8 mouse cellular contexts compared by ENCODE assay signal in the genomic region with DNA sequence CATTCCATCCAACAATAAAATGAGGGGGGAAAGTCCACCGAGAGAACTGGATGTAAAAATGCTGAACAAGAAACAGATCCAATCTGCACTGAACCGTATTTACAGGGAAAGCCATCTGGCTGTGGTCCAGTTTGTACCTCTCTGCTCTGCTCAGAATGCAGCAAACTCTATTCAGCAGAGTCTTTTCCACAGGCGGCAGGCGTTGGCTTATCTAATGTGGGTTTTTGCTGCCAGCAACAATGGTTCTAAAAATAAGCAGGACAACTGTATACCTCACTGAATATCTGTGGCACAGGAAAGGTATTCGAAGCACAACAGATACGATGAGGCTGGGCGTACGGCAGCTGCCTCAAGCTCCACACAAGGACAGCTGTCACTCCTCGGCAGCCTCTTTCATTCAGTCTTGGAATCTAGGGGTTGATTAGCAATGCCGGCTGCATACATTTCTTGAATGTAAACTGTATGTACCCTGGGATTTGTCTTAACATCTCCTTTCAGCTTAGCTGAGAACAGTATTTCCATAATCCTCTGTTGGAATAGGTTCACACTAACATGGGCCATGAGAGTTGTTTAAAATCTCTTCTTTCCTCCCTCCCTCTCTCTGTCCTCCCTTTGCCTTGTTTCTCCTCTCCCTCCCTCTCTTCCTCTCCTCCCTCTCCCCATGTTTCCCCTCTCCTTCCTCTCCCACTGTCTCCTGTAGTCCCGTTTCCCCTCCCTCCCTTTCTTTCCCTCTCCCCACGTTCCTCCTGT.
A peak's percentile ranks its signal among the peaks of the same experiment; 100 is the strongest.
DNase-seq lines count a peak whose midpoint lies in the region; ATAC-seq and TF ChIP-seq lines count a peak whose summit lies in the region.

No protein-coding gene starts in this region.

- no peak overlapping the region for H3K9ac ChIP-seq in intestine, embryonic 16.5 days (ENCODE audit: low read depth, low read length)
- no peak overlapping the region for H3K9ac ChIP-seq in intestine, embryonic 15.5 days
- H3K9ac ChIP-seq in midbrain, embryonic 14.5 days (replicated peaks; ENCODE audit: low read length), result no peak overlapping the region
- no peak overlapping the region for H3K9ac ChIP-seq in liver, postnatal 0 days (replicated peaks)
- no peak overlapping the region for H3K9ac ChIP-seq in liver, embryonic 12.5 days

- no peak overlapping the region for H3K4me2 ChIP-seq in intestine, embryonic 16.5 days (ENCODE audit: low read depth, low read length)
- no peak overlapping the region for H3K4me2 ChIP-seq in intestine, embryonic 15.5 days (replicated peaks)
- peak overlapping the region; percentile 42 for H3K4me2 ChIP-seq in midbrain, embryonic 14.5 days (ENCODE audit: low read length)
- H3K4me2 ChIP-seq in liver, postnatal 0 days (ENCODE audit: low read depth, low read length), result no peak overlapping the region
- no peak overlapping the region for H3K4me2 ChIP-seq in liver, embryonic 12.5 days

- DNase-seq in frontal cortex, adult 2 months (ENCODE audit: extremely low spot score in 1 of 2, low spot score in 1 of 2), result peak; percentile 8 to 51
- peak; percentile 41 to 65 for DNase-seq in layer of hippocampus, adult 8-10 months (ENCODE audit: low spot score in 2 of 2)
- peak; percentile 73 for DNase-seq in midbrain, embryonic 14.5 days
- no peak for DNase-seq in urinary bladder, postnatal 4 days (ENCODE audit: low spot score in 2 of 2)
- DNase-seq in liver, postnatal 0 days, result no peak

- ATAC-seq in intestine, embryonic 16.5 days, result 0 out of 2 replicates have a peak, but pooled peaks have one; percentile 26
- ATAC-seq in intestine, embryonic 15.5 days, result no peak
- peak; percentile 72 for ATAC-seq in midbrain, embryonic 14.5 days (ENCODE audit: low FRiP score, low TSS enrichment)
- no peak for ATAC-seq in liver, postnatal 0 days
- no peak for ATAC-seq in liver, embryonic 12.5 days

- TF ChIP-seq EP300 in liver, postnatal 0 days (IDR thresholded peaks at IDR 0.05; ENCODE audit: low read depth), result no peak

- H3K4me1 ChIP-seq in intestine, embryonic 16.5 days (ENCODE audit: control insufficient read depth, insufficient read depth, low read length), result peaks cover 22% of the 10 kb centered on the region
- peaks cover 21% of the 10 kb centered on the region for H3K4me1 ChIP-seq in intestine, embryonic 15.5 days (replicated peaks)
- H3K4me1 ChIP-seq in midbrain, embryonic 14.5 days (ENCODE audit: control insufficient read depth, insufficient read depth, low read length), result peaks cover 11% of the 10 kb centered on the region
- H3K4me1 ChIP-seq in liver, postnatal 0 days (ENCODE audit: insufficient read depth), result peaks cover 6% of the 10 kb centered on the region; the same call in 1 of the 2 replicates
- no peaks in the 10 kb centered on the region for H3K4me1 ChIP-seq in liver, embryonic 12.5 days

- no peaks in the 10 kb centered on the region for H3K36me3 ChIP-seq in intestine, embryonic 16.5 days (ENCODE audit: control insufficient read depth, insufficient read depth, low read length)
- H3K36me3 ChIP-seq in intestine, embryonic 15.5 days, result no peaks in the 10 kb centered on the region
- no peaks in the 10 kb centered on the region for H3K36me3 ChIP-seq in midbrain, embryonic 14.5 days (ENCODE audit: control insufficient read depth, insufficient read depth, low read length)
- H3K36me3 ChIP-seq in liver, postnatal 0 days (replicated peaks; ENCODE audit: insufficient read depth, low read length), result no peaks in the 10 kb centered on the region
- no peaks in the 10 kb centered on the region for H3K36me3 ChIP-seq in liver, embryonic 12.5 days

- no peaks in the 10 kb centered on the region for H3K9me3 ChIP-seq in intestine, embryonic 16.5 days (ENCODE audit: control insufficient read depth, low read length)
- H3K9me3 ChIP-seq in intestine, embryonic 15.5 days, result no peaks in the 10 kb centered on the region
- H3K9me3 ChIP-seq in midbrain, embryonic 14.5 days (ENCODE audit: control insufficient read depth, low read length), result no peaks in the 10 kb centered on the region
- H3K9me3 ChIP-seq in liver, postnatal 0 days (ENCODE audit: low read length), result no peaks in the 10 kb centered on the region
- no peaks in the 10 kb centered on the region for H3K9me3 ChIP-seq in liver, embryonic 12.5 days (replicated peaks)

- H3K27ac ChIP-seq in intestine, embryonic 16.5 days (ENCODE audit: low read length), result no peak overlapping the region
- H3K27ac ChIP-seq in intestine, embryonic 15.5 days, result no peak overlapping the region
- H3K27ac ChIP-seq in midbrain, embryonic 14.5 days (replicated peaks; ENCODE audit: low read depth, low read length), result peak overlapping the region; percentile 15; the same call in 1 of the 2 replicates
- no peak overlapping the region for H3K27ac ChIP-seq in liver, postnatal 0 days (ENCODE audit: low read depth)
- no peak overlapping the region for H3K27ac ChIP-seq in liver, embryonic 12.5 days

- no peaks in the 10 kb centered on the region for H3K27me3 ChIP-seq in intestine, embryonic 16.5 days (replicated peaks; ENCODE audit: control insufficient read depth, insufficient read depth, low read length)
- no peaks in the 10 kb centered on the region for H3K27me3 ChIP-seq in intestine, embryonic 15.5 days (replicated peaks)
- H3K27me3 ChIP-seq in midbrain, embryonic 14.5 days (ENCODE audit: control insufficient read depth, insufficient read depth, low read length), result no peaks in the 10 kb centered on the region
- H3K27me3 ChIP-seq in liver, postnatal 0 days (ENCODE audit: insufficient read depth, low read length), result no peaks in the 10 kb centered on the region
- H3K27me3 ChIP-seq in liver, embryonic 12.5 days (replicated peaks), result no peaks in the 10 kb centered on the region

- H3K4me3 ChIP-seq in intestine, embryonic 16.5 days (ENCODE audit: low read length), result no peak overlapping the region
- no peak overlapping the region for H3K4me3 ChIP-seq in intestine, embryonic 15.5 days (replicated peaks)
- H3K4me3 ChIP-seq in midbrain, embryonic 14.5 days (replicated peaks; ENCODE audit: low read depth, low read length), result no peak overlapping the region
- no peak overlapping the region for H3K4me3 ChIP-seq in liver, postnatal 0 days (ENCODE audit: low read depth, low read length)
- no peak overlapping the region for H3K4me3 ChIP-seq in liver, embryonic 12.5 days

- no peak for TF ChIP-seq CTCF in liver, postnatal 0 days (IDR thresholded peaks at IDR 0.05; ENCODE audit: low read depth)

- WGBS in intestine, embryonic 16.5 days, result 27% methylated on average over 12 of the region's 12 CpGs
- WGBS in intestine, embryonic 15.5 days, result 28% methylated on average over 12 of the region's 12 CpGs
- WGBS in midbrain, embryonic 14.5 days, result 7% methylated on average over 12 of the region's 12 CpGs
- WGBS in liver, postnatal 0 days (ENCODE audit: insufficient replicate concordance), result 42% methylated on average over 12 of the region's 12 CpGs
- WGBS in liver, embryonic 12.5 days (ENCODE audit: insufficient replicate concordance), result 43% methylated on average over 12 of the region's 12 CpGs

Comparison
In these comparisons a context has a peak if more than half of its experiments do, and no peak if none do; other contexts are left out.
1. ATAC-seq: peak in intestine, embryonic 16.5 days (single experiment) and midbrain, embryonic 14.5 days (single experiment); none in intestine, embryonic 15.5 days (single experiment), liver, postnatal 0 days (single experiment) and liver, embryonic 12.5 days (single experiment).
2. DNase-seq: peak in frontal cortex, adult 2 months (2 of 2), layer of hippocampus, adult 8-10 months (2 of 2) and midbrain, embryonic 14.5 days (single experiment); none in urinary bladder, postnatal 4 days (0 of 2) and liver, postnatal 0 days (single experiment).